Mouse (Mus musculus) limb, embryonic 10.5 days (tissue): ENCODE results near the gene Ache. TPM values are rescaled to one million over a fixed set of nuclear protein-coding genes. Genes with fewer than 3 reads are reported as not detected.

Experiments used
- DNase-seq: peaks from one replicate; pipeline ENCODE4 v3.0.0-alpha.2; 2017; ENCODE audit warnings: low spot score
- H3K27ac ChIP-seq: fragments of 300-500 bp; sonication (generic); 2 replicates; pipeline ENCODE4 v1.5.1; 2016; ENCODE audit warnings: mild to moderate bottlenecking
- H3K27me3 ChIP-seq: fragments of 300-500 bp; sonication (generic); 2 replicates; pipeline ENCODE4 v1.6.1; 2016; ENCODE audit warnings: low read depth, mild to moderate bottlenecking; ENCODE audit not compliant: poor library complexity, severe bottlenecking
- H3K36me3 ChIP-seq: fragments of 300-500 bp; sonication (generic); 2 replicates; pipeline ENCODE4 v1.6.1; 2016; ENCODE audit warnings: mild to moderate bottlenecking, moderate library complexity
- H3K4me1 ChIP-seq: fragments of 300-500 bp; sonication (generic); 2 replicates; pipeline ENCODE4 v1.6.1; 2016
- H3K4me3 ChIP-seq: fragments of 300-500 bp; sonication (generic); 2 replicates; pipeline ENCODE4 v1.5.1; 2016; ENCODE audit warnings: mild to moderate bottlenecking, moderate library complexity
- H3K9me3 ChIP-seq: fragments of 300-500 bp; sonication (generic); replicated peaks from 2 replicates; pipeline ENCODE4 v1.6.1; 2016; ENCODE audit warnings: mild to moderate bottlenecking
- WGBS: fragments of 180-500 bp; shearing (Covaris S2); methylation state at CpG from one replicate; pipeline ENCODE4 v1.1.7; 2016; 5-methylcytosine and 5-hydroxymethylcytosine counted together
- polyA plus RNA-seq: library from polyadenylated mRNA; unstranded; fragments of >200 nt; fragmentation: Nextera tagmentation; extraction: Ambion mirVana; gene quantifications from 2 replicates; pipeline ENCODE4 v1.2.1, GENCODE M21; 2016

Ache gene
- polyA plus RNA-seq, 1 experiment from 2014 or later: 1.8 TPM

DNA sequence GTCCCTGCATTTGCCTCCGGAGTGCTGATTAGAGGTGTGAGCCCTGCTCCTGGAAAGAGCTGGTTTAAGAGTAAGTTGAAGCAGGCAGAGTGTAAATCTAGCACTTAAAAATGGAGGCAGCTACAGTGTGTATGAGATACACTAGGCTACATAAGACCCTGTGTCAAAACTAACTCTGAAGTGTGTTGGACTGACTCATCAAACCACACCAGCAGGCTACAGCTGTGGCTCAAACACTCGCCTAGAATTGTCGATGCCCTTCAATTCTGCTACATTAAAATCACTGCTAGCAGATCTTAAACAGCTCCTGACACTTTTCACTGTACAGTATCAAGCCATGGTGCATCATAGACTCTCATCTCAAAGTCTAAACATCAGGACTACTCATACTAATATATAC is 16.8 kb downstream of the Ache start:
- Histone ChIP-seq H3K9me3 (no peaks in the 10 kb centered on the region), H3K27me3 (no peaks in the 10 kb centered on the region), H3K27ac (no peak overlapping the region), H3K4me3 (peak overlapping the region; percentile 97; the same call in 1 of the 2 replicates), H3K36me3 (peaks cover 77% of the 10 kb centered on the region), H3K4me1 (peaks cover 31% of the 10 kb centered on the region)
- DNase-seq: no peak
- 79% methylated on average over 3 of the region's 3 CpGs for WGBS

DNA sequence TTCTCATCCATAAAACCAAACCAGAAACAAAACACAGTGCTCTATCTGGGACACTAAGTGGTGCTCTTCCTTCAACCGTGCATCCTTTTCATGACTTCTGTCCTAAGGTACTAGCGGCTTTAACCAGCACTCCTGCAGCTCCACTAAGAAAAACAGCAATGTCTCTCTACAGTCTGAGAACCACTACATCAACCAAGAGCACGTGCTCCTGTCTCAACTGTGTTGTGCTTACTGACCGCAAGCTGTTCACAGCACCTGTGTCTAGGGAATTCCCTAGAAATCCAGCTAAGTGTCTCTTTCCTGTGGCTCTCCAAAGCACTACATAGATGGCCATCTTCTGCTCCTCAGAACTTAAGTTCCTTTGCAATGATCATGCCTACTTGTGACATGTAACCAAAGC is 17.5 kb downstream of the Ache start:
- Histone ChIP-seq H3K36me3 (peaks cover 77% of the 10 kb centered on the region), H3K4me3 (peak overlapping the region; percentile 97), H3K27me3 (no peaks in the 10 kb centered on the region), H3K4me1 (peaks cover 31% of the 10 kb centered on the region), H3K27ac (no peak overlapping the region), H3K9me3 (no peaks in the 10 kb centered on the region)
- no peak for DNase-seq
- 57% methylated on average over 4 of the region's 4 CpGs for WGBS

DNA sequence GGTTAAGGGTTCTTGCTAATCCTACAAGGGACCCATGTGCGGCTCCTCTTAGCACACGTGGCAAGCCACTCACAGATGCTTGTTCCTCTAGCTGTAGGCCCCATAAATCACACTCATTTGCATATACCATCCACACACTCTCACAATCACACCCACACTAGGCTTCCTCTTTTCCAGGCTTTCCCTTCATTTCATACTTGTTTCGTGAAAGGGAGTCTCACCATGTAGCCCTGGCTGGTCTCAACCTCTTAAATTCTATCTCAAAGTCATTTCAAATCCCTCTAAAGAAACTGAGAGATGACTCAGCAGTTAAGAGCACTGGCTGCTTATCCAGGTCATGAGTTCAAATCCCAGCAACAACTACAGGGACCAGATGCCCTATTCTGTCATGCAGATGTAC is 18.5 kb downstream of the Ache start:
- H3K4me3 ChIP-seq: peak overlapping the region; percentile 97
- peaks cover 77% of the 10 kb centered on the region for H3K36me3 ChIP-seq
- DNase-seq: no peak
- no peaks in the 10 kb centered on the region for H3K27me3 ChIP-seq
- H3K4me1 ChIP-seq: peaks cover 31% of the 10 kb centered on the region
- H3K9me3 ChIP-seq: no peaks in the 10 kb centered on the region
- no peak overlapping the region for H3K27ac ChIP-seq
- 49% methylated on average over 3 of the region's 3 CpGs for WGBS

DNA sequence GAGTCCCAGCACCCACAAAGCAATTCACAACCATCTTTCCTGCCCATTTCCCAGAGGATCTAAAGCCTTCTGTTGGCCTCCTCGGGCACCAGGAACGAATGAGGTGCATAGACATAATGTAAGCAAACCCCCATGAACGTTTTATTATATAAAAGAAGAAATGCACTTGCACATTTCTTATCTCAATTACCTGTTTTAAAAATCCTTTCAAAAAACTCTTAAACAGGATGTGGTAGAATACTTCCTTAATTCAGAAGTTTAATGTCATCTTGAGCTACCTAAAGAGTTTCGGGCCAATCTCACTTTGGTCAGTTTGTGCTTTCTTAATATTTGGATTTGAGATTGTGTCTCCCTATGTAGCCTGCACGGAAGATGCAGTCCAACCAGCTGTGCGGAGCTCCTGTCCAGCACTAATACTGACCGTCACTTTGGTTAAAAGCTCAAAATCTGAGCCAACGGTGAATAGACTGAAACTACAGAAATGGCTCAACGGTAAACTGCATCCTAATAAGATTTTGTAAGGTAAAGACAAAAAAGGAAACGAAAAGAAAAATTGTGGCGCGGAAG is 19.2 kb downstream of the Ache start:
- DNase-seq: no peak

DNA sequence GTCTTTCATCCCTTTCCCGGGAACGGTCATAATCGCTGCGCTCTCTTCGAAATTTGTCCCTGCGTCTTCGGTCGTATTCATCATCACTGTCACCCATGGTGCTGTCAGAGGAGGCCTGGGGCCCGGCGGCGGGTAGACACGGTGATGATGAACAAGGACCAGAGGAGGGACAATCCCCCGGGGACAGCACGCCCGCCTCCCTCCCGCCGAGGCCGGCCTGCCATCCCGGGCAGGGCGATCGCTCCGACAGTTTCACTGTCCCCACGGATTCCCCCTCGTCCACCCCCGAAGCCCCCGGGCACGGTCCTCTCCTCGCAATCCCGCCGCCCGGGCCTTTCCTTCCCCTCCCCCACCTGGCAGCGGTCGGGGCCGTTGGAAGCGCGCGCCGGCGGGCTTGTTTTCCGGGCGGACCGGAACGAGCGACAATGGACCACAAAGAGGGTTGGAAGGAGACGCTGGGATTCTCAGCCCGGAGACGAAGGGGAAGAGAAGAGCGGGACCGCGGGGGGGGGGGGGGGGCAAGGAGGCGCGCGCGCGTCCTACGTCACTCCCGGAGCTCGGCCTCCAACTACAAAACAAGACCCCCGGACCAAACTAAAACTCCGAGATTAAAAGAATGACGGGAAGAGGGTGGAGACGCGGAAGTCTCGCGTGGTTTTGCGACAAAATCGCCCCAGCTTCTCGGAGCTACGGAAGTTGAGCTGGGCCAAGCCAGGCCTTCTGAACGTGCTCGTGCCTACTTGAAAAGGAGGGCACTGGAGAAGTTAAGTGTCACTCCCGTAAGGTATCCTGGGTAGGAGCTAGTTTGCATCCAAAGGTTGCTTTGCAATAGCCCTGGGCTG is 20.0 kb downstream of the Ache start, which contains the start of gene Srrt:
Gene Srrt (minus strand): TSS at position 604 of the 842 bp plus-strand sequence.
- Histone ChIP-seq H3K27me3 (no peaks in the 10 kb centered on the region), H3K4me1 (peaks cover 39% of the 10 kb centered on the region), H3K27ac (peak within 1 kb of the TSS; percentile 98), H3K4me3 (peak within 1 kb of the TSS; percentile 97), H3K9me3 (no peaks in the 10 kb centered on the region), H3K36me3 (peaks cover 77% of the 10 kb centered on the region)
- DNase-seq: peak; percentile 90
- under 1% methylated on average over 72 of the region's 72 CpGs for WGBS

More for the DNA sequence above, 19.2 kb downstream of the Ache start:
- peak overlapping the region; percentile 97 for H3K4me3 ChIP-seq
- peaks cover 77% of the 10 kb centered on the region for H3K36me3 ChIP-seq
- H3K27me3 ChIP-seq: no peaks in the 10 kb centered on the region
- no peaks in the 10 kb centered on the region for H3K9me3 ChIP-seq
- H3K27ac ChIP-seq: peak overlapping the region; percentile 98
- 21% methylated on average over 12 of the region's 12 CpGs for WGBS
- peaks cover 32% of the 10 kb centered on the region for H3K4me1 ChIP-seq

DNA sequence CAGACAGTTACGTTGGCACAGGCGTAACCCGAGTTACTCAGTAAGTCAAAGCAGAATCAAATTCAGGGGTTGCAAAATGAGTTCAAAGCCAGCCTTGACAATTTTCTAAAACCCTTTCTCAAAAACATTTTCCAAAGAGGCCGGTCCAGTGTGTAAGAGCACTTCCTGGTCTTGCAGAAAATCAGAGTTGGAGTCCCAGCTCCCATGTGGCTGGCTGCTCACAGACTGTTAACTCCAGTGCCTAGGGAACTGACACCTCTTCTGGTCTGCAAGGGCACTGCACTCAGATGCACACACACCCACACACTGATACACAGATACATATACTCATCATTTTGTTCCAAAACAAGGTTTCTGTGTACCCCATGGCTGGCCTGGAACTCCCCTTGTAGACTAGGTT is 21.0 kb downstream of the Ache start:
- 94% methylated on average over 4 of the region's 4 CpGs for WGBS
- Histone ChIP-seq H3K4me1 (peaks cover 50% of the 10 kb centered on the region), H3K27ac (peak overlapping the region; percentile 98; the same call in 1 of the 2 replicates), H3K9me3 (no peaks in the 10 kb centered on the region), H3K4me3 (peak overlapping the region; percentile 97), H3K27me3 (no peaks in the 10 kb centered on the region), H3K36me3 (peaks cover 74% of the 10 kb centered on the region)
- DNase-seq: no peak

DNA sequence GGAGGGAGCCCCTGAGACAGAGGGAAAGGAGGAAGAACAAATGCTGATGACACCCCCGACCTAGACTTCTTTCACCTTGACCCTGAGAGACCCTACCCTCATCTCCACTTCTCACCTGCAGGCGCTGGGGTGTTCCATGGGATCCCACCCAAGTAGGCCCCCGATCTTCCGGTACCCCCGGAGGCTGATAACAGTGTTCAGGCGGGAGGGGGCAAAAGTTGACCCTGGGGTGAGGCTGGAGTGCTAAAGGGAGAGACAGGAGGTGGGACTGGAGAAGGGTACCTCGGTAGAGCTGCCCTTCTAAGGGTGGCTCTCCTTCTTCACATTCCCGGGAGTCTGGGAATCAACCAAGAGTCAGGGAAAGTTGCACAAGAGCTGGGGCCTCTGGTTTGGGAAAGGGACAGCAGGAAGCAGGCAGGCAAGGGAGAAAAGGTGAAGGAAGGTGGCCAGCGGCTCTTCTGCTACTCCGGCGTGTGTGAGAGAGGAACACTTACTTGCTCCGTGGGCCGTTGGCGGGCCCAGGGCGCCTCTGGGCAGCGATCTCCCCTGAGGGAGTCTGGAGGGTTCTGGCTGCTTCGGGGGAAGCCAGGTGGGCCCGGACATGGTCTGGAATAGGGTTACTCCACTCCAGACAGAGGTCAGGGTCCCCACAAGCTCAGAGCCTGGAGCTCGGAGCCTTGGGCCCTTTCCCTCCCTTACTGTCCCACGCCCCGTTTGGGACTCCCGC is 26.3 kb downstream of the Ache start:
- Histone ChIP-seq H3K4me3 (peak overlapping the region; percentile 75), H3K4me1 (peaks cover 42% of the 10 kb centered on the region), H3K27me3 (no peaks in the 10 kb centered on the region), H3K27ac (peak overlapping the region; percentile 95), H3K9me3 (no peaks in the 10 kb centered on the region), H3K36me3 (peaks cover 57% of the 10 kb centered on the region)
- 2% methylated on average over 22 of the region's 22 CpGs for WGBS
- no peak for DNase-seq

DNA sequence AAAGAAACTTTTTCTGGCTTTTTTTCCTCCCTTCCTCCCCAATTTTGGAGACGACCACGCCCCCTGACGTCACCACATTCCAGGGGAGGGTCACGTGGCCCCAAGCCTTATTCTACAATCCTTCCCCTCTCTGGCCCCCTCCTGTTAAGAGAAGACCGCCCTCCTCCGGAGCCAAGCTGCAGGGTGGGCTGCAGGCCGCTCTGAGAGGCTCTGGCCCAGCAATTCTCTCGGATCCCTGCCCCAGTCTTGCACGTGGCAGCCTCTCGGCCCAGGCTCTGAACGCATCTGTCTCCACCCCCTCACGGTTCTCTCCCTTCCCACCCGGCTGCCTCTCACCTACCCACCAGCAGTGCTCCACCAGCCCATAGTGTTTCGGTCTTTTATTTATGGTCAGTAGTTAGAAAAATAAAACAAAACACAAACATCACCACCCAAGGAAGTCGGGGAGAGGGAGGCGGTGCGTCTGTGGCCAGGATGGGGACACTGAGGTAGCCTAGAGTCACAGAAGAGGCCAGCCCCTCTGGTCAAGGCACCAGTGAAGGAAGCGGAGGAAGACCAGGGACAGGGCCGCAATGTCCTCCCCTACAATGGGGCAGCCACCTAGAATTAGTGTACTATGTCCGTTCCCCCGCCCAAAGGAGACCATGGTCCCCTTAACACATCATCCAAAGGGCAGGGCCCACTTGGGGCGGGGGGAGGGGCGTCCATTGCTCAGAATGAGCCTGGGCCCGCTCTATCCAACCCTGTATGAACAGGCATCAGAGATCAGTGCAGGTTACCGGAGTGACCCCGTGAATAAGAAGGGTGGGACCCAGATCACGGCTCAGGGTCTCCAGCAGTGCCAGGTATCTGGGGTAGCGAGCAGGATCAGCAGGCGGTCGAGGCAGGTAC is 27.1 kb downstream of the Ache start, which contains the start of gene Trip6:
Gene Trip6 (minus strand): TSS at position 212 of the 891 bp plus-strand sequence.
- Histone ChIP-seq H3K27ac (peak within 1 kb of the TSS; percentile 95), H3K4me3 (peak within 1 kb of the TSS; percentile 75), H3K9me3 (no peaks in the 10 kb centered on the region), H3K27me3 (no peaks in the 10 kb centered on the region), H3K4me1 (peaks cover 42% of the 10 kb centered on the region), H3K36me3 (peaks cover 55% of the 10 kb centered on the region)
- DNase-seq: peak; percentile 96
- 12% methylated on average over 30 of the region's 30 CpGs for WGBS

DNA sequence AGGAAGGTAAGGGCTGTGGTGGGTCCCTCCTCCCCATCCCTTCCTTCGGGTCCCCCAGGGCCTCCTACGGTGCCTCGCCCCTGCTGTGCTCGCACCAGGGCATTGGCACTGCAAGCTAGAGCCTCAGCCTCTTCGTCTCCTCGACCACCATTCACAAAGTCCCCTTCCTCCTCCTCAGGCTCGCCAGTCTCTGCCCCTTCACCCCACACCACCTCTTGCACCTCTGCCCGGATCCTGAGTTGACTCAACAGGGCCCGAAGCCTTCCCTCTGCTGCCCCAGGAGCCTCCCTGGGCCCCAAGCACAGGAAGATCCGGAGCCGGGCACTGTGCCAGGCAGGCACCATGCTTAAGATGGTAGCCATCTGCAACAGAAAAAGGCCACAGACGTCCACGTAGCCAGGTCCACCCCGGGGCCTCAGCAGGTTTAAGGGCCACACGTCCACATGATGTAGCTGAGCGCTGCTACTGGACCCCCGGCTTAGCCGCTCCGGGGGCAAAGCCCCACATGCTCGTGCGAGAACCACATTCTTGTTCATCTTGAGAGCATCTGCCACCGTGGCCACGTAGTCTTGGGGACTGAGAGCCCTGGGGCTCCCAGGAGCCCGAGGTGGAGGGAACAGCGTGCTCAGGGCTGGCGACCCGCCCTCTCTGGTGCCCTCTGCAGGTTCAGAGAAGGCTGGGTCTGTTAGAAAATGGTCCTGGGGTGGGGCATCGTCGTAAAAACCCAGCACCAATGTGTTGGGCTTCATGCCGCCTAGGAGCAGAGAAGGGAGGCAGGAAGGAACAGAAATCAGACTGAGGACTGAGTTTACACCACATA is 28.0 kb downstream of the Ache start:
- Histone ChIP-seq H3K4me1 (peaks cover 42% of the 10 kb centered on the region), H3K4me3 (peak overlapping the region; percentile 75), H3K36me3 (peaks cover 53% of the 10 kb centered on the region), H3K9me3 (no peaks in the 10 kb centered on the region), H3K27ac (peak overlapping the region; percentile 95), H3K27me3 (no peaks in the 10 kb centered on the region)
- 38% methylated on average over 30 of the region's 30 CpGs for WGBS
- DNase-seq: peak; percentile 61

DNA sequence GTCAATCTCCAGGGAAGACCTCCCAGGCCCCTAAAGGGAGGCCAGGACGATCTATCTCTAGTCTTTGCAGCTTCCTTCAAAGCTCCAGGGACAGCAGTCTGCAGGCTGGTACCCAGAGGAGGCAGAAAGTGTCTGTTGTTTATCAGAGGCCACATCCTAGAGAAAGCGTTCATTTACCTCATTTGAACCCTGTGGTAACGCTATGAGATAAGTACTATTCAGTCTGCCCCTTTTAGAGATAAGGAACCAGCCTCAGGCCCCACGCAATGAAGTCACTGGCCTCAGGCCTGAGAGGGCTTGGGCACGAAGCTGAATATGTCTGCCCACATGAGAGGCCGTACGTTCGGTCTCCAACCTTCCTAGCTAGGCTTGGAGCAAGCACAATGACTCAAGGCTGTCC is 30.0 kb downstream of the Ache start:
- Histone ChIP-seq H3K36me3 (peaks cover 51% of the 10 kb centered on the region), H3K9me3 (no peaks in the 10 kb centered on the region), H3K27ac (no peak overlapping the region), H3K4me3 (no peak overlapping the region), H3K4me1 (peaks cover 33% of the 10 kb centered on the region), H3K27me3 (no peaks in the 10 kb centered on the region)
- WGBS: 93% methylated on average over 8 of the region's 8 CpGs
- DNase-seq: no peak

DNA sequence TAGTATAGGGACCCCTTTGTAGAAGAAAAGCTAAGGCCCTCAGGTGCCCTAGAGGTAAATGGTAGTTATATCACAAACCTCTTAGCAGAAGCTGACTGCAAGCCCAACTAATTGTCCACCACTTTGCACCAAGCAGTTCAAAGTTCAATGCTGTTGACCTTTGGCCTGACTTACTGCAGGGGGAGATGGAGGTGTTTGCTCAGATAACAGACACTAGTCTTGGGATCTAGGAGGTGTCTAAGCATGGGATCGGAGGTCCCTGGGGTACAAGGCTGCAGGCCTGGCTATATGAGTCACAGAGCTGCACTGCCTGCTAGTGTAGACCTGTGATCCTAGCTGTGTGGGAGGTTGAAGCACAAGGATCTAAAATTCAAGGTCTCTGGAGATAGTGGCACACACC is 31.3 kb downstream of the Ache start:
- Histone ChIP-seq H3K27me3 (no peaks in the 10 kb centered on the region), H3K27ac (no peak overlapping the region), H3K4me1 (peaks cover 21% of the 10 kb centered on the region), H3K36me3 (peaks cover 55% of the 10 kb centered on the region), H3K9me3 (no peaks in the 10 kb centered on the region), H3K4me3 (no peak overlapping the region)
- 93% methylated on average over 1 of the region's 1 CpGs for WGBS
- DNase-seq: no peak
